Mouse (Mus musculus) heart, postnatal 0 days (tissue): ENCODE data around the gene Commd1. TPM values are rescaled to one million over a fixed set of nuclear protein-coding genes. Genes with fewer than 3 reads are reported as not detected.

Experiments used
- ATAC-seq: fragments of 200-750 bp; cut with Nextera tagmentation; 2 replicates; pipeline ENCODE4 v1.8.0; 2017; ENCODE audit warnings: low read depth, moderate number of reproducible peaks, moderate library complexity; ENCODE audit not compliant: insufficient read depth
- DNase-seq: peaks from one replicate; pipeline ENCODE4 v3.0.0-alpha.2; 2016; ENCODE audit warnings: low spot score
- H3K27ac ChIP-seq: fragments of 300-500 bp; sonication (generic); 2 replicates; pipeline ENCODE4 v1.5.1; 2014; ENCODE audit warnings: low read depth, mild to moderate bottlenecking
- H3K27me3 ChIP-seq: fragments of 300-500 bp; sonication (generic); 2 replicates; pipeline ENCODE4 v1.6.1; 2014; ENCODE audit warnings: low read length, mixed read lengths; ENCODE audit not compliant: control insufficient read depth, insufficient read depth
- H3K36me3 ChIP-seq: fragments of 300-500 bp; sonication (generic); replicated peaks from 2 replicates; pipeline ENCODE4 v1.6.1; 2014; ENCODE audit warnings: low read length, mixed read lengths; ENCODE audit not compliant: control insufficient read depth, insufficient read depth
- H3K4me1 ChIP-seq: fragments of 300-500 bp; sonication (generic); 2 replicates; pipeline ENCODE4 v1.6.1; 2014; ENCODE audit warnings: antibody characterized with exemption; ENCODE audit not compliant: control insufficient read depth, insufficient read depth
- H3K4me2 ChIP-seq: fragments of 300-500 bp; sonication (generic); 2 replicates; pipeline ENCODE4 v1.6.1; 2014; ENCODE audit warnings: low read depth, mild to moderate bottlenecking, low read length, moderate library complexity
- H3K4me3 ChIP-seq: fragments of 300-500 bp; sonication (generic); 2 replicates; pipeline ENCODE4 v1.5.1; 2014; ENCODE audit warnings: low read depth, low read length
- H3K9ac ChIP-seq: fragments of 300-500 bp; sonication (generic); replicated peaks from 2 replicates; pipeline ENCODE4 v1.6.1; 2014; ENCODE audit warnings: low read depth, low read length, mixed read lengths
- H3K9me3 ChIP-seq: fragments of 300-500 bp; sonication (generic); replicated peaks from 2 replicates; pipeline ENCODE4 v1.6.1; 2016; ENCODE audit warnings: low read length; ENCODE audit not compliant: control insufficient read depth
- CTCF ChIP-seq: IDR thresholded peaks from 2 replicates; pipeline ENCODE4 v1.5.1; 2016; ENCODE audit warnings: antibody characterized with exemption, control low read depth, low read depth
- EP300 ChIP-seq: IDR thresholded peaks from 2 replicates; pipeline ENCODE4 v1.6.1; 2016; ENCODE audit warnings: antibody characterized with exemption, low read depth
- WGBS: fragments of 180-500 bp; shearing (Covaris S2); extraction: QIAGEN DNeasy Blood & Tissue Kit; methylation state at CpG from one replicate; pipeline ENCODE4 v1.1.7; 2014; 5-methylcytosine and 5-hydroxymethylcytosine counted together
- polyA plus RNA-seq: library from polyadenylated mRNA; unstranded; fragments of >200 nt; fragmentation: Nextera tagmentation; extraction: Ambion mirVana; gene quantifications from 2 replicates; pipeline ENCODE4 v1.2.1, GENCODE M21; 2015
- total RNA-seq: library from RNA; depleted of rRNA; stranded (reverse); fragments of >200 nt; gene quantifications from 2 replicates; pipeline ENCODE4 v1.2.3, GENCODE M21; 2014; ENCODE audit warnings: low replicate concordance; rRNA removed

The Commd1 gene
- total and polyA plus RNA-seq, 2 experiments from 2014 or later: 43.5 to 376 TPM

- ATAC-seq (no peak), DNase-seq (peak; percentile 51)
- H3K27ac ChIP-seq: peak overlapping the region; percentile 61
- H3K9me3 ChIP-seq: no peaks in the 10 kb centered on the region
- 0 out of 2 replicates have a peak overlapping the region, but pooled peaks have one; percentile 4 for H3K4me2 ChIP-seq
- no peaks in the 10 kb centered on the region for H3K36me3 ChIP-seq
- H3K27me3 ChIP-seq: no peaks in the 10 kb centered on the region
- peaks cover 61% of the 10 kb centered on the region for H3K4me1 ChIP-seq
- TF ChIP-seq CTCF (no peak), EP300 (no peak)
- 28% methylated on average over 8 of the region's 8 CpGs for WGBS
- no peak overlapping the region for H3K9ac ChIP-seq
- H3K4me3 ChIP-seq: no peak overlapping the region
Observed at GRCm38 (mm10) chr11:22847732-22848648, 134.2 kb downstream of the Commd1 start.

- ATAC-seq (no peak), DNase-seq (no peak)
- no peak overlapping the region for H3K4me2 ChIP-seq
- H3K9me3 ChIP-seq: no peaks in the 10 kb centered on the region
- TF ChIP-seq EP300 (no peak), CTCF (no peak)
- no peaks in the 10 kb centered on the region for H3K36me3 ChIP-seq
- H3K4me3 ChIP-seq: no peak overlapping the region
- WGBS: 53% methylated on average over 8 of the region's 8 CpGs
- no peaks in the 10 kb centered on the region for H3K27me3 ChIP-seq
- no peak overlapping the region for H3K27ac ChIP-seq
- H3K9ac ChIP-seq: no peak overlapping the region
- peaks cover 65% of the 10 kb centered on the region for H3K4me1 ChIP-seq
Observed at GRCm38 (mm10) chr11:22846960-22847731, 135.0 kb downstream of the Commd1 start.

Other genes with a start within 250 kb of the Commd1 start
- gene B3gnt2, start 121.4 kb downstream of the Commd1 start, total RNA-seq: 14.3 and 22.6 TPM in 2 replicates
- 5.1 and 5.9 TPM in 2 replicates for gene B3gnt2, start 121.4 kb downstream of the Commd1 start, polyA plus RNA-seq
- 1.4 and 2.0 TPM in 2 replicates for gene Zrsr1, start 10.4 kb downstream of the Commd1 start, total RNA-seq
- 2.0 and 2.2 TPM in 2 replicates for gene Zrsr1, start 10.4 kb downstream of the Commd1 start, polyA plus RNA-seq
- gene Gm28048, start 292 bp downstream of the Commd1 start, total RNA-seq: not detected in 2 replicates
- gene Gm28048, start 292 bp downstream of the Commd1 start, polyA plus RNA-seq: 6.8 and 8.0 TPM in 2 replicates
- gene Cct4, start 8.1 kb upstream of the Commd1 start, total RNA-seq: 135 and 153 TPM in 2 replicates
- 154 and 160 TPM in 2 replicates for gene Cct4, start 8.1 kb upstream of the Commd1 start, polyA plus RNA-seq
- gene Fam161a, start 25.1 kb upstream of the Commd1 start, total RNA-seq: 0.34 and 11.4 TPM in 2 replicates
- gene Fam161a, start 25.1 kb upstream of the Commd1 start, polyA plus RNA-seq: 1.3 and 1.9 TPM in 2 replicates